8 mouse cellular contexts compared by ENCODE assay signal in the genomic region with DNA sequence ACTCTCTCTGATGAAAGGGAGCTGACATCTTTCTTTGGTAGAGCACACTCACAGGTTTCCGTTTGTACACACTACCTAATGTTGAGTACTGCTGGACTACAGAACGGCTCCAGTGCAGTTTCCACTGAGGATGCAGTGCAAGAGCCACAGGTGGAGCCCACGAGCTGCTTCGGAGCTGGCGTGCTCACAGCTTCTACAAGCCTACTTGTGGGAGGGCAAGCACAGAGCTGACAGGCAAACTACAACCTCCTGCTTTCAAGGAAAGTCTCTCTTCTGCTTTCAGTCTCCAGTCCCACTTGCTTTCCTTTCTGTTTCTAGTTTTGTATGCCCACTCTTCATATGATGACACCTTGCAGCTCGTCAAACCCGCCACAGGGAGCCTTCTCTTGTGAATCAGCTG.
DNase-seq lines count a peak whose midpoint lies in the region; ATAC-seq lines count a peak whose summit lies in the region.

No protein-coding gene starts in this region.

- 55% methylated on average over 7 of the region's 7 CpGs for WGBS in forebrain, embryonic 11.5 days
- 60% methylated on average over 7 of the region's 7 CpGs for WGBS in forebrain, embryonic 13.5 days
- 17% methylated on average over 7 of the region's 7 CpGs for WGBS in heart, embryonic 15.5 days

- no peak overlapping the region for H3K9ac ChIP-seq in forebrain, embryonic 11.5 days (ENCODE audit: low read length)
- H3K9ac ChIP-seq in forebrain, embryonic 13.5 days: no peak overlapping the region
- no peak overlapping the region for H3K9ac ChIP-seq in heart, embryonic 15.5 days

- no peaks in the 10 kb centered on the region for H3K9me3 ChIP-seq in forebrain, embryonic 11.5 days (ENCODE audit: control insufficient read depth, low read length)
- H3K9me3 ChIP-seq in forebrain, embryonic 13.5 days (replicated peaks): no peaks in the 10 kb centered on the region
- no peaks in the 10 kb centered on the region for H3K9me3 ChIP-seq in heart, embryonic 15.5 days (replicated peaks)

- no peak overlapping the region for H3K4me3 ChIP-seq in forebrain, embryonic 11.5 days (ENCODE audit: low read depth, low read length)
- no peak overlapping the region for H3K4me3 ChIP-seq in forebrain, embryonic 13.5 days
- no peak overlapping the region for H3K4me3 ChIP-seq in heart, embryonic 15.5 days

- H3K4me2 ChIP-seq in forebrain, embryonic 11.5 days (ENCODE audit: low read depth, low read length, severe bottlenecking): no peak overlapping the region
- H3K4me2 ChIP-seq in forebrain, embryonic 13.5 days: no peak overlapping the region
- no peak overlapping the region for H3K4me2 ChIP-seq in heart, embryonic 15.5 days

- DNase-seq in forebrain, embryonic 11.5 days (ENCODE audit: low spot score): peak; percentile 53
- peak; percentile 56 for DNase-seq in CD4-positive helper T cell, adult 2 months (ENCODE audit: low read depth, low spot score)
- DNase-seq in cerebellum, postnatal 36 days: peak; percentile 19 to 30
- DNase-seq in left cerebral cortex, adult 9 months (ENCODE audit: low spot score in 2 of 2): peak; percentile 18 to 52
- DNase-seq in naive thymus-derived CD4-positive, alpha-beta T cell, adult 2 months (ENCODE audit: low read depth): peak; percentile 71
- DNase-seq in thymus, postnatal 25 days: peak; percentile 57

- no peak overlapping the region for H3K27ac ChIP-seq in forebrain, embryonic 11.5 days (ENCODE audit: low read depth, low read length)
- H3K27ac ChIP-seq in forebrain, embryonic 13.5 days: no peak overlapping the region
- no peak overlapping the region for H3K27ac ChIP-seq in heart, embryonic 15.5 days

- no peaks in the 10 kb centered on the region for H3K27me3 ChIP-seq in forebrain, embryonic 11.5 days (ENCODE audit: control insufficient read depth, insufficient read depth, low read length)
- H3K27me3 ChIP-seq in forebrain, embryonic 13.5 days: no peaks in the 10 kb centered on the region
- no peaks in the 10 kb centered on the region for H3K27me3 ChIP-seq in heart, embryonic 15.5 days

- H3K4me1 ChIP-seq in forebrain, embryonic 11.5 days (replicated peaks; ENCODE audit: control insufficient read depth, insufficient read depth, low read length): no peaks in the 10 kb centered on the region
- 0 out of 2 replicates have a peak, but pooled peaks cover 7% of the 10 kb centered on the region for H3K4me1 ChIP-seq in forebrain, embryonic 13.5 days
- H3K4me1 ChIP-seq in heart, embryonic 15.5 days (replicated peaks): peaks cover 9% of the 10 kb centered on the region

- no peaks in the 10 kb centered on the region for H3K36me3 ChIP-seq in forebrain, embryonic 11.5 days (ENCODE audit: control insufficient read depth, insufficient read depth, low read length)
- no peaks in the 10 kb centered on the region for H3K36me3 ChIP-seq in forebrain, embryonic 13.5 days (ENCODE audit: poor library complexity, severe bottlenecking)
- H3K36me3 ChIP-seq in heart, embryonic 15.5 days: no peaks in the 10 kb centered on the region

- ATAC-seq in forebrain, embryonic 11.5 days (replicated peaks; ENCODE audit: low FRiP score): no peak
- ATAC-seq in forebrain, embryonic 13.5 days: no peak
- peak; percentile 62 for ATAC-seq in heart, embryonic 15.5 days (replicated peaks; ENCODE audit: insufficient number of reproducible peaks, insufficient read depth, low FRiP score, low read depth)
